Comparison of ENCODE assay signal across 8 mouse cellular contexts in genomic region chr17:83895321-83895770, GRCm38 (mm10). TPM values are rescaled to one million over a fixed set of nuclear protein-coding genes. Genes with fewer than 3 reads are reported as not detected.
DNase-seq lines count a peak whose midpoint lies in the region; ATAC-seq and TF ChIP-seq lines count a peak whose summit lies in the region.

No protein-coding gene starts in this region.

- H3K27me3 ChIP-seq in intestine, embryonic 16.5 days (replicated peaks; ENCODE audit: control insufficient read depth, insufficient read depth, low read length), result no peaks in the 10 kb centered on the region
- H3K27me3 ChIP-seq in stomach, embryonic 16.5 days (ENCODE audit: control insufficient read depth, insufficient read depth, low read length), result no peaks in the 10 kb centered on the region
- H3K27me3 ChIP-seq in midbrain, embryonic 14.5 days (ENCODE audit: control insufficient read depth, insufficient read depth, low read length), result no peaks in the 10 kb centered on the region

- no peaks in the 10 kb centered on the region for H3K9me3 ChIP-seq in intestine, embryonic 16.5 days (ENCODE audit: control insufficient read depth, low read length)
- no peaks in the 10 kb centered on the region for H3K9me3 ChIP-seq in stomach, embryonic 16.5 days (replicated peaks; ENCODE audit: control insufficient read depth, low read length)
- H3K9me3 ChIP-seq in midbrain, embryonic 14.5 days (ENCODE audit: control insufficient read depth, low read length), result no peaks in the 10 kb centered on the region

- TF ChIP-seq POLR2A in embryonic fibroblast, embryonic 13.5 days (IDR thresholded peaks at IDR 0.05; ENCODE audit: low read depth, low read length), result no peak

- peaks cover 4% of the 10 kb centered on the region; the same call in 1 of the 2 replicates for H3K4me1 ChIP-seq in embryonic fibroblast, embryonic 13.5 days (ENCODE audit: control insufficient read depth, insufficient read depth, low read length)
- peaks cover 31% of the 10 kb centered on the region for H3K4me1 ChIP-seq in intestine, embryonic 16.5 days (ENCODE audit: control insufficient read depth, insufficient read depth, low read length)
- H3K4me1 ChIP-seq in stomach, embryonic 16.5 days (ENCODE audit: control insufficient read depth, insufficient read depth, low read length), result peaks cover 51% of the 10 kb centered on the region
- no peaks in the 10 kb centered on the region for H3K4me1 ChIP-seq in midbrain, embryonic 14.5 days (ENCODE audit: control insufficient read depth, insufficient read depth, low read length)

- no peaks in the 10 kb centered on the region for H3K36me3 ChIP-seq in intestine, embryonic 16.5 days (ENCODE audit: control insufficient read depth, insufficient read depth, low read length)
- no peaks in the 10 kb centered on the region for H3K36me3 ChIP-seq in stomach, embryonic 16.5 days (ENCODE audit: control insufficient read depth, insufficient read depth, low read length)
- no peaks in the 10 kb centered on the region for H3K36me3 ChIP-seq in midbrain, embryonic 14.5 days (ENCODE audit: control insufficient read depth, insufficient read depth, low read length)

- DNase-seq in kidney, postnatal 4 days, result peak; percentile 58 to 72
- DNase-seq in kidney, adult 18-20 months, result no peak
- no peak for DNase-seq in cerebellum, adult 11-12 months
- no peak for DNase-seq in midbrain, embryonic 14.5 days

- no peak for TF ChIP-seq CTCF in embryonic fibroblast, embryonic 13.5 days (IDR thresholded peaks at IDR 0.05; ENCODE audit: borderline replicate concordance, insufficient read depth, low read length)

- WGBS in intestine, embryonic 16.5 days, result 54% methylated on average over 8 of the region's 8 CpGs
- 39% methylated on average over 8 of the region's 8 CpGs for WGBS in stomach, embryonic 16.5 days
- WGBS in midbrain, embryonic 14.5 days, result 65% methylated on average over 8 of the region's 8 CpGs

- H3K9ac ChIP-seq in intestine, embryonic 16.5 days (ENCODE audit: low read depth, low read length), result no peak overlapping the region
- H3K9ac ChIP-seq in stomach, embryonic 16.5 days (ENCODE audit: low read length), result peak overlapping the region; percentile 54
- no peak overlapping the region for H3K9ac ChIP-seq in midbrain, embryonic 14.5 days (replicated peaks; ENCODE audit: low read length)

- no peak overlapping the region for H3K4me3 ChIP-seq in embryonic fibroblast, embryonic 13.5 days (ENCODE audit: insufficient read depth, low read length)
- no peak overlapping the region for H3K4me3 ChIP-seq in intestine, embryonic 16.5 days (ENCODE audit: low read length)
- H3K4me3 ChIP-seq in stomach, embryonic 16.5 days (replicated peaks; ENCODE audit: low read length), result no peak overlapping the region
- no peak overlapping the region for H3K4me3 ChIP-seq in midbrain, embryonic 14.5 days (replicated peaks; ENCODE audit: low read depth, low read length)

- H3K27ac ChIP-seq in embryonic fibroblast, embryonic 13.5 days (ENCODE audit: insufficient read depth, low read length), result peak overlapping the region; percentile 56
- H3K27ac ChIP-seq in intestine, embryonic 16.5 days (ENCODE audit: low read length), result peak overlapping the region; percentile 57
- H3K27ac ChIP-seq in stomach, embryonic 16.5 days (ENCODE audit: low read length), result peak overlapping the region; percentile 93
- no peak overlapping the region for H3K27ac ChIP-seq in midbrain, embryonic 14.5 days (replicated peaks; ENCODE audit: low read depth, low read length)

- no peak overlapping the region for H3K4me2 ChIP-seq in intestine, embryonic 16.5 days (ENCODE audit: low read depth, low read length)
- H3K4me2 ChIP-seq in stomach, embryonic 16.5 days (ENCODE audit: low read depth, low read length), result no peak overlapping the region
- H3K4me2 ChIP-seq in midbrain, embryonic 14.5 days (ENCODE audit: low read length), result no peak overlapping the region

- no peak for ATAC-seq in intestine, embryonic 16.5 days
- peak; percentile 23; the same call in 1 of the 2 replicates for ATAC-seq in stomach, embryonic 16.5 days (ENCODE audit: insufficient read depth, low FRiP score)
- ATAC-seq in monocyte, adult 5-6 weeks (replicated peaks; ENCODE audit: insufficient number of reproducible peaks, low FRiP score, low TSS enrichment, poor library complexity, severe bottlenecking), result no peak
- ATAC-seq in midbrain, embryonic 14.5 days (ENCODE audit: low FRiP score, low TSS enrichment), result no peak

RNA-seq across cellular contexts. Expression of gene Haao, which starts 47.6 kb away (rescaled TPM):
- polyA plus RNA-seq in embryonic fibroblast, embryonic 13.5 days (2011; ENCODE audit: insufficient read length, low read depth, missing spikeins), result not detected in 2 replicates
- 1.5 and 2.3 TPM in 2 replicates for polyA plus RNA-seq in intestine, embryonic 16.5 days (2015; fragmentation: Nextera tagmentation; extraction: Ambion mirVana)
- polyA plus RNA-seq in stomach, embryonic 16.5 days (2015; fragmentation: Nextera tagmentation; extraction: Ambion mirVana), result 4.0 and 4.1 TPM in 2 replicates
- total RNA-seq in monocyte, adult 5-6 weeks (2017), result 60.0 to 68.3 TPM (median 64.2 TPM) in 3 replicates
- polyA plus RNA-seq in midbrain, embryonic 14.5 days (2014; fragmentation: Nextera tagmentation; extraction: Ambion mirVana), result 0.20 TPM in 1 of 2 replicates, not detected in the other

Comparison
In these comparisons a context has a peak if more than half of its experiments do, and no peak if none do; other contexts are left out.
1. DNase-seq: peak in kidney, postnatal 4 days (2 of 2); none in kidney, adult 18-20 months (single experiment), cerebellum, adult 11-12 months (single experiment) and midbrain, embryonic 14.5 days (single experiment).